Mouse (Mus musculus) heart, postnatal 0 days (tissue): Measurements from ENCODE around the gene Ube2k. TPM values are rescaled to one million over a fixed set of nuclear protein-coding genes. Genes with fewer than 3 reads are reported as not detected.

Experiments used
- ATAC-seq: fragments of 200-750 bp; cut with Nextera tagmentation; 2 replicates; pipeline ENCODE4 v1.8.0; 2017; ENCODE audit warnings: low read depth, moderate number of reproducible peaks, moderate library complexity; ENCODE audit not compliant: insufficient read depth
- DNase-seq: peaks from one replicate; pipeline ENCODE4 v3.0.0-alpha.2; 2016; ENCODE audit warnings: low spot score
- H3K27ac ChIP-seq: fragments of 300-500 bp; sonication (generic); 2 replicates; pipeline ENCODE4 v1.5.1; 2014; ENCODE audit warnings: low read depth, mild to moderate bottlenecking
- H3K27me3 ChIP-seq: fragments of 300-500 bp; sonication (generic); 2 replicates; pipeline ENCODE4 v1.6.1; 2014; ENCODE audit warnings: low read length, mixed read lengths; ENCODE audit not compliant: control insufficient read depth, insufficient read depth
- H3K36me3 ChIP-seq: fragments of 300-500 bp; sonication (generic); replicated peaks from 2 replicates; pipeline ENCODE4 v1.6.1; 2014; ENCODE audit warnings: low read length, mixed read lengths; ENCODE audit not compliant: control insufficient read depth, insufficient read depth
- H3K4me1 ChIP-seq: fragments of 300-500 bp; sonication (generic); 2 replicates; pipeline ENCODE4 v1.6.1; 2014; ENCODE audit warnings: antibody characterized with exemption; ENCODE audit not compliant: control insufficient read depth, insufficient read depth
- H3K4me2 ChIP-seq: fragments of 300-500 bp; sonication (generic); 2 replicates; pipeline ENCODE4 v1.6.1; 2014; ENCODE audit warnings: low read depth, mild to moderate bottlenecking, low read length, moderate library complexity
- H3K4me3 ChIP-seq: fragments of 300-500 bp; sonication (generic); 2 replicates; pipeline ENCODE4 v1.5.1; 2014; ENCODE audit warnings: low read depth, low read length
- H3K9ac ChIP-seq: fragments of 300-500 bp; sonication (generic); replicated peaks from 2 replicates; pipeline ENCODE4 v1.6.1; 2014; ENCODE audit warnings: low read depth, low read length, mixed read lengths
- H3K9me3 ChIP-seq: fragments of 300-500 bp; sonication (generic); replicated peaks from 2 replicates; pipeline ENCODE4 v1.6.1; 2016; ENCODE audit warnings: low read length; ENCODE audit not compliant: control insufficient read depth
- CTCF ChIP-seq: IDR thresholded peaks from 2 replicates; pipeline ENCODE4 v1.5.1; 2016; ENCODE audit warnings: antibody characterized with exemption, control low read depth, low read depth
- EP300 ChIP-seq: IDR thresholded peaks from 2 replicates; pipeline ENCODE4 v1.6.1; 2016; ENCODE audit warnings: antibody characterized with exemption, low read depth
- WGBS: fragments of 180-500 bp; shearing (Covaris S2); extraction: QIAGEN DNeasy Blood & Tissue Kit; methylation state at CpG from one replicate; pipeline ENCODE4 v1.1.7; 2014; 5-methylcytosine and 5-hydroxymethylcytosine counted together
- polyA plus RNA-seq: library from polyadenylated mRNA; unstranded; fragments of >200 nt; fragmentation: Nextera tagmentation; extraction: Ambion mirVana; gene quantifications from 2 replicates; pipeline ENCODE4 v1.2.1, GENCODE M21; 2015
- total RNA-seq: library from RNA; depleted of rRNA; stranded (reverse); fragments of >200 nt; gene quantifications from 2 replicates; pipeline ENCODE4 v1.2.3, GENCODE M21; 2014; ENCODE audit warnings: low replicate concordance

Gene Ube2k
- total and polyA plus RNA-seq, 2 experiments from 2014 or later = 19.5 to 132 TPM

DNA sequence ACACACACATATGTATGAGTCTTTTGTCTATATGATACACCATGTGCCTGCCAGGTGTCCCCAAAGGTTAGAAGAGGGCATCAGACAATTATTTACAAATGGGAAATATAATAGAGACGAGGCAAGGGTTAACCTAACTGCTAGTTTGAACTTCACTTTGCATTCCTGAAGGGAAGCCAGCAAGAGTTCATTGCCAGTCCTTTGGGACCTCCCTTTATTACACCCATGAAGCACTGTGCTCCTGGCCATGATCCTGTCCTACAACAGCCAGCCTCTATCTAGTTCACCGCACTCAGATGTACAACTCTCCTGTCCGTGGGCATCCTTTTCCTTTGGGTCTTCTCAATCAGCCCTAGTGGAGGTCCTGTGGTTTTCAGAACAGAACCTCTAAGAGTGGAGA, 23.5 kb upstream of the Ube2k start:
- Histone ChIP-seq H3K9me3 (no peaks in the 10 kb centered on the region), H3K27me3 (no peaks in the 10 kb centered on the region), H3K9ac (no peak overlapping the region), H3K4me2 (no peak overlapping the region), H3K27ac (no peak overlapping the region), H3K36me3 (no peaks in the 10 kb centered on the region), H3K4me3 (no peak overlapping the region), H3K4me1 (peaks cover 5% of the 10 kb centered on the region; the same call in 1 of the 2 replicates)
- WGBS = 47% methylated on average over 3 of the region's 3 CpGs
- ATAC-seq (no peak), DNase-seq (no peak)
- no peak for TF ChIP-seq CTCF
- TF ChIP-seq EP300 = no peak

GRCm38 (mm10) chr5:65514635-65515278, 22.3 kb upstream of the Ube2k start:
- Histone ChIP-seq H3K9me3 (no peaks in the 10 kb centered on the region), H3K36me3 (no peaks in the 10 kb centered on the region), H3K4me3 (no peak overlapping the region), H3K27me3 (no peaks in the 10 kb centered on the region), H3K27ac (peak overlapping the region; percentile 22; the same call in 1 of the 2 replicates), H3K4me1 (peaks cover 5% of the 10 kb centered on the region; the same call in 1 of the 2 replicates), H3K9ac (no peak overlapping the region), H3K4me2 (no peak overlapping the region)
- DNase-seq (no peak), ATAC-seq (no peak)
- 45% methylated on average over 5 of the region's 5 CpGs for WGBS
- TF ChIP-seq CTCF (no peak), EP300 (no peak)

- Histone ChIP-seq H3K36me3 (no peaks in the 10 kb centered on the region), H3K4me3 (no peak overlapping the region), H3K27me3 (no peaks in the 10 kb centered on the region), H3K9me3 (no peaks in the 10 kb centered on the region), H3K9ac (no peak overlapping the region), H3K4me1 (no peaks in the 10 kb centered on the region), H3K4me2 (no peak overlapping the region), H3K27ac (no peak overlapping the region)
- TF ChIP-seq EP300 (no peak), CTCF (peak; percentile 34; the same call in 1 of the 2 replicates)
- no peak for ATAC-seq
- WGBS = 81% methylated on average over 1 of the region's 1 CpGs
- no peak for DNase-seq
Measured at GRCm38 (mm10) chr5:65521803-65522202, 15.2 kb upstream of the Ube2k start.

DNA sequence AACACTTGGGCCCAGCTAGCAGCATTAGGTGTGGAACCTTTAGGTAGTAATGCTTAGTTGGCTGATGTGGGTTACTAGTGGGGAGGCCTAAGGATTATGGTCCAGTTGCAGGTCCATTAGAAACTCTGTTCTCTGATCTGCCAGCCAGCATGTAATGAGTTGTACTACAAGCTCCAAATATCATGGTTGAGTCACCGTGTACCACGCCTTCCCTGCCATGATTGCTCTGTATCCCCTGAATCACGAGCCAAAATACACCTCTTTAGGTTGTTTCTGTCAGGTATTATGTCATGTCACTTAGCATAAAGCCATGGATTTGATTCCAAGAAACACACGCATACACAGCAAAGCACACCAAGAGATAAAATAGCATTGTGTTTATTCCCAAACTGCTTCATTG, 12.2 kb upstream of the Ube2k start:
- ATAC-seq = no peak

GRCm38 (mm10) chr5:65525674-65526443, 11.2 kb upstream of the Ube2k start:
- Histone ChIP-seq H3K9ac (no peak overlapping the region), H3K4me1 (no peaks in the 10 kb centered on the region), H3K36me3 (no peaks in the 10 kb centered on the region), H3K27me3 (no peaks in the 10 kb centered on the region), H3K9me3 (no peaks in the 10 kb centered on the region), H3K4me3 (no peak overlapping the region), H3K4me2 (no peak overlapping the region), H3K27ac (no peak overlapping the region)
- 28% methylated on average over 8 of the region's 8 CpGs for WGBS
- no peak for DNase-seq
- ATAC-seq = peak; percentile 53; the same call in 1 of the 2 replicates
- TF ChIP-seq EP300 (no peak), CTCF (peak; percentile 54)

More for the DNA sequence above, 12.2 kb upstream of the Ube2k start:
- 76% methylated on average over 4 of the region's 4 CpGs for WGBS
- no peaks in the 10 kb centered on the region for H3K36me3 ChIP-seq
- H3K4me2 ChIP-seq = no peak overlapping the region
- H3K27me3 ChIP-seq = no peaks in the 10 kb centered on the region
- H3K9ac ChIP-seq = no peak overlapping the region
- H3K4me3 ChIP-seq = no peak overlapping the region
- H3K27ac ChIP-seq = no peak overlapping the region
- no peaks in the 10 kb centered on the region for H3K9me3 ChIP-seq
- TF ChIP-seq EP300 (no peak), CTCF (no peak)
- no peaks in the 10 kb centered on the region for H3K4me1 ChIP-seq
- DNase-seq = no peak
